Mouse (Mus musculus) cerebellum, adult 11 months (tissue): Measurements from ENCODE around the gene Olfr1532-ps1.
"Not testable (repeated sequence)": the region's sequence is repeated elsewhere in the genome, so short reads cannot be mapped to it uniquely, and the experiment has no call there.

Experiments used
- DNase-seq: peaks from one replicate; pipeline ENCODE4 v3.0.0; 2022

The Olfr1532-ps1 gene

DNA sequence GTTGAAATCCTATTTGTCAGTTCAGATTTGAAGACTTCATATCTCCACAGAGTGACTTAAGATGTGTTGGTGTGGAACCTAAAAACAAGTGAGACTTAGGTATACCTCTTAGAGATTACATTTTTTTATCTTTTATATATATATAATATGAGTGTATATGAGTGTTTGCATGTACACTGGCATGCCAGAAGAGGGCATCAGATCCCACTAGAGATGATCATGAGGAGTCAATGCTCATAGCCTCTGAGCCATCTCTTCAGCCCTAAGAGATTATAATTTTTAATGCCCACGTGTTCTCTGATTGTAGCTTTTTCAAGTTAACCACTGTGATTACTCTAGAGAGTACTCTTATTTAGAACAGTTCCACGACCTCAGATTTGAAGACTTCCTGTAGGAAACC lies at the start of gene Olfr1532-ps1:
Gene Olfr1532-ps1, plus strand, starts transcription at position 326 of the 400 bp plus-strand sequence.
- no peak for DNase-seq

DNA sequence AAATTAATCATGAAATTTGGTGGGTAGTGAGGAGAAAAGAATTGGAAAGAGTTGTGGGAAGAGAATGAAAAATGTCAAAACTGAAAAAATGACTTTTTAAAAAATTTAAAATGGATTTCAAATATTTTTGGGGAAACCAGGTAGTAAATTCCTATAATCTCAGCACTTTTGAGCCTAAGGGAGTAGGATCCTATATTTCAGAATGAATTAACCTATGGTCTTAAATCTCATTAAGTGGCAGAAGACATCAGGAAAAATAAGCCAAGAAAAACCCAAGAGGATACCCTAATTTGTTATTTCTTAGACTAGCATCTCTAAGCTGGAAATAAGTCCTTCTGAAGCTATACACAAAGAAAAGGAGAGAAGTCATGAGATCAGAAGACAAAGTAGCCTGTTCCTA lies 44.9 kb upstream of the Olfr1532-ps1 start, which contains the start of gene Olfr704:
Gene Olfr704, plus strand, starts transcription at position 301 of the 400 bp plus-strand sequence.
- DNase-seq: no peak

DNA sequence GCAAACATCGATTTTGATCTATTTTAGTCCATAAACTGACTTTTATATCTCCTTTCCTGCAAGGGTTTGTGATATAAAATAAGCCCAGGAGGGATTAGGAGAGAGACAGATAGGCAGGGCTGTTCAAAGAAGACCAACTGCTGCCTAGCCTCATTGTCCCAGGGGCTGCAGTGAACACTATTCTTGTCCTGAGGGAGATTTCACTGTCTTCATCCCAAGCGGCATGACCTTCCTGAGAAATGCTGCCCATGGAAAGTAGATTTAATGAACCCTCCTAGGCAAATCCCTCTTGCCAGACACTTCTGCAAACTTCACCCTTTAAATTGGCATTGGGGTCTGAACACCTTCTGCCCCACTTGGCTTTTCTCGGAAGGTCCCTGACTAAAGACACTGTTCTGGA lies 31.0 kb upstream of the Olfr1532-ps1 start, which contains the start of gene Olfr705:
Gene Olfr705, minus strand, starts transcription at position 101 of the 400 bp plus-strand sequence.
- no peak for DNase-seq

DNA sequence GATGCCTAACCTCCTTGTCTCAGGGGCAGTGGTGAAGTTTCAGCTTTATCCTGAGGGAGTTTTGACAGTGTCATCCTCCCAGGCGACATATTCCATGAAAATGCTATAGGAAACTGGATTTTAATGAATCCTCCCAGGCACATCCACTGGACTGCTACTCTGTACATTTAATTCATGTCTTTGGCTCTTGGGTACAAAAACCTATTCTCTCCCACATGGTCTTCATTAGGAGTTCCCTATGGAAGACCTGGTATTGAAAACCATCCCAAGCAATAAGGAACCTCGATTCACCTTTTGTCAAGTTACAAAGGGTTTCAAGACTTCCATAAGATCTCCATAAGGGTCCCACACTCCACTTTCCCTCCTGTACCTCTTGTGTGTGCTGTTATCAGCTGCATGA lies 19.7 kb upstream of the Olfr1532-ps1 start, which contains the start of gene Olfr706:
Gene Olfr706, minus strand, starts transcription at position 101 of the 400 bp plus-strand sequence.
- no peak for DNase-seq

DNA sequence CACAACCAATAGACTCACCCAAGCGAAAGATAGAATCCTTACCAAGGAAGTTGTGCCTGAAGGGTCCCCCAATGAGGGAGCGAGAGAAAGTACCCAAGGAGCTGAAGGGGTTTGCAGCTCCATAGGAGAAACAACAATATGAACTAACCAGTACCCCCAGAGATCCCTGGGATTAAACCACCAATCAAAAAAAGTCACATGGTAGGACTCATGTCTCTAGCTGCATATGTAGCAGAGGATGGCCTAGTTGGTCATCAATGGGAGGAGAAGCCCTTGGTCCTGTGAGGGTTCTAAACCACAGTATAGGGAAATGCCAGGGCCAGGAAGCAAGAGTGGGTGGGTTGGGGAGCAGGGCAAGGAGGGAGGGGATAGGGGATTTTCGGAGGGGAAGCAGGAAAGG lies 6.7 kb upstream of the Olfr1532-ps1 start, which contains the start of gene Olfr707:
Gene Olfr707, minus strand, starts transcription at position 101 of the 400 bp plus-strand sequence.
- not testable (repeated sequence) for DNase-seq

DNA sequence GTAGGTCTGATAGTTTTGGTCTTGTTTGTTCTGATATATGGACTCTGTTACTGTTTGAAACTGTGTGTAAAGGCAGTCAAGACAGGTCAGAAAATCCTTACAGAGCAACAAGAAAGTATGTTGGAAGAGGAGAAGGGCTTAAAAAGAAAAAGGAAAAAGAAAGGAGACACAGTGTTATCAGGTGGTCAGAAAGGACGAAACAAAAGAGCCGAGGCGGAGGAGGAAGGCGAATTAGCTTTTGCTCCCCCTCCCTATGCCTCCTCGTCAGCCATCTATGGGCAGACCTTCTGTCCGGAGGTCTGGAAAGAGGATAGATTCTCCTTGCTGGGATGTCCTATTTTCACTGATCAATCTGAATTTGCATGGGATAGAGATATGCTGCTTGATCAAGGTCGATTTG lies 13.2 kb downstream of the Olfr1532-ps1 start:
- not testable (repeated sequence) for DNase-seq

DNA sequence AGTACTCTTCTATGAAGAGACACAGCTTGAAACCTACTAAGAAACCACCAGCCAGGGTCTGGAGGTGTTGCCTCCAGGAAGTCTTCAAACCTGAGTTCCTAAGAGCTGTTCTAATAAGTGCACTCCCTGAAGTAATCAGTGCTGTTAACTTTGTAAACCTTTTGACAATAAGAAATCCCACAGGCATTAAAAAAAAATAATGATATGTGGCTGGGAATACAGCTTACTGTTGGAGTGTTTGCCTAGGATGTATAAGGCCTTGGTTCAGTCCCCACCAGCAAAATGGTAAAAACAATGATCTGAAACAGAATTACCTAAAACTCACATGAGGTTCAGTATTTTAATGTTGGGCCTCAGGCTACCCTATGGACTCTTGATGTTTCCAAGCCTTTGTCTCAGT lies 24.3 kb downstream of the Olfr1532-ps1 start, which contains the start of gene Olfr709-ps1:
Gene Olfr709-ps1, minus strand, starts transcription at position 101 of the 400 bp plus-strand sequence.
- no peak for DNase-seq

DNA sequence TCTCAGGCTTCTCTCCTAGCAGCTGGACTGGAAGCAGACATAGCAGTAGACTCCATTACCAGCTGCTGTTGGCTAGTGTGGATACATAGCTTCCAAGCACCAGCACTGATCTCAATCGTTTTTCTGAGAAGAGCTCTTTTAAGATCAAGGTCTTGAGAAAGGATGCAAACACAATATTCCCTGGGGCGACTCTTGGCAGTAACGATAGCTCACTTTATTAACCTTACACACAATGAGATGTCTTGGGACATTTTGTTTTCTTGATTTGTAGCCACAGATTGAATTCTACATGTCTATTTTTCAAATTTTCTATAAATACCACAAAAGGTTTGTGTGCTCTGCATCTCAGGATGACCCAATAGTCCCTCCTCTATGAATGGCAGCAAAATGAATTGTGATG lies 40.4 kb downstream of the Olfr1532-ps1 start, which contains the start of gene Olfr710:
Gene Olfr710, minus strand, starts transcription at position 101 of the 400 bp plus-strand sequence.
- DNase-seq: no peak

DNA sequence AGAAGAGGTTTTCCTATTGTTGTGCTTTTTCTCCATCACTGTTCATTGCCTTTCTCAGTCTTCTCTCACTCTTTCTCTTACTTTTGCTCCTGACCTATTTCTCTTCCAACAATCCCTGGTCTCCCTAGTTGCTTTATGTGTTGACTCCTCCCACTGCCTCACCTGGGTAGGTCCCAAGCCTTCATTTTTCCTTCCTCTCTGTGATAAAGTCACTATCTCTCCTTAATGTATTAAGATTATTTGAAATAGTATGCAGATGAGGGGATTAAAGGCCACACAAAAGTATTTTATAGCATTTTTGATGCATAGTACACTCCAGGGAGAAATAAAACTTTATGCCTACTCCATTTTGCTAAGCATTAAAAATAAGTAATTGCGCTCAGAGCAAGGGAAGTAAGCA lies 56.0 kb downstream of the Olfr1532-ps1 start, which contains the start of gene Olfr6:
Gene Olfr6, minus strand, starts transcription at position 101 of the 400 bp plus-strand sequence.
- no peak for DNase-seq
